Mouse (Mus musculus) myocyte (in vitro differentiated cells): ENCODE results near the gene Iqgap1. TPM values are rescaled to one million over a fixed set of nuclear protein-coding genes. Genes with fewer than 3 reads are reported as not detected.
A peak's percentile ranks its signal among the peaks of the same experiment; 100 is the strongest.
"Not testable (repeated sequence)": the region's sequence is repeated elsewhere in the genome, so short reads cannot be mapped to it uniquely, and the experiment has no call there.

Experiments
- H3K27me3 ChIP-seq: one replicate; pipeline ENCODE4 v1.6.1; 2011; ENCODE audit not compliant: control insufficient read depth, insufficient read depth, insufficient read length
- H3K36me3 ChIP-seq: one replicate; pipeline ENCODE4 v1.6.1; 2011; ENCODE audit not compliant: control insufficient read depth, insufficient read depth
- H3K4me2 ChIP-seq: one replicate; pipeline ENCODE4 v1.6.1; 2011; ENCODE audit warnings: low read depth, control low read depth
- H3K4me3 ChIP-seq: one replicate; pipeline ENCODE4 v1.5.1; 2011; ENCODE audit warnings: mild to moderate bottlenecking, control low read depth, moderate library complexity
- H3K79me2 ChIP-seq: one replicate; pipeline ENCODE4 v1.6.1; 2011; ENCODE audit not compliant: control insufficient read depth, insufficient read depth
- H3ac ChIP-seq: one replicate; pipeline ENCODE4 v1.6.1; 2011; ENCODE audit not compliant: control insufficient read depth, insufficient read length
- CEBPB ChIP-seq: IDR thresholded peaks from 2 replicates; pipeline ENCODE4 v1.6.1; 2011; ENCODE audit warnings: mild to moderate bottlenecking, moderate library complexity; ENCODE audit not compliant: poor library complexity, insufficient read depth, severe bottlenecking
- E2F4 ChIP-seq: IDR thresholded peaks from one replicate; pipeline ENCODE4 v1.6.1; 2011; ENCODE audit warnings: mild to moderate bottlenecking, control low read depth, moderate library complexity; ENCODE audit not compliant: insufficient read depth
- MAX ChIP-seq: IDR thresholded peaks from one replicate; pipeline ENCODE4 v1.6.1; 2011; ENCODE audit warnings: low read depth, mild to moderate bottlenecking, control low read depth
- MYOD1 ChIP-seq, 3 experiments: IDR thresholded peaks; one replicate each; pipeline ENCODE4 v1.6.1; 2011; ENCODE audit warnings: control low read depth in 2 of 3, low read depth in 2 of 3, mild to moderate bottlenecking in 2 of 3, moderate library complexity in 1 of 3; ENCODE audit not compliant: insufficient read length in 2 of 3, control insufficient read depth in 1 of 3
- MYOG ChIP-seq, 3 experiments: IDR thresholded peaks; one replicate each; pipeline ENCODE4 v1.6.1; 2011; ENCODE audit warnings: control low read depth in 2 of 3, low read depth in 2 of 3, mild to moderate bottlenecking in 2 of 3; ENCODE audit not compliant: insufficient read length in 2 of 3, control insufficient read depth in 1 of 3, insufficient read depth in 1 of 3
- POLR2A ChIP-seq: IDR thresholded peaks from one replicate; pipeline ENCODE4 v1.6.1; 2011; ENCODE audit warnings: low read depth, mild to moderate bottlenecking, control low read depth, moderate library complexity; ENCODE audit not compliant: insufficient read length
- POLR2AphosphoS2 ChIP-seq: IDR thresholded peaks from one replicate; pipeline ENCODE4 v1.6.1; 2011; ENCODE audit warnings: low read depth, control low read depth; ENCODE audit not compliant: insufficient read length
- REST ChIP-seq: IDR thresholded peaks from one replicate; pipeline ENCODE4 v1.6.1; 2011; ENCODE audit warnings: mild to moderate bottlenecking, control low read depth, moderate library complexity; ENCODE audit not compliant: insufficient read depth, insufficient read length
- SRF ChIP-seq: IDR thresholded peaks from one replicate; pipeline ENCODE4 v1.6.1; 2011; ENCODE audit warnings: low read depth; ENCODE audit not compliant: control insufficient read depth, insufficient read length
- TCF12 ChIP-seq: IDR thresholded peaks from one replicate; pipeline ENCODE4 v1.6.1; 2011; ENCODE audit warnings: mild to moderate bottlenecking, control low read depth; ENCODE audit not compliant: poor library complexity, insufficient read depth, severe bottlenecking
- TCF3 ChIP-seq: IDR thresholded peaks from one replicate; pipeline ENCODE4 v1.6.1; 2011; ENCODE audit warnings: low read depth, control low read depth; ENCODE audit not compliant: insufficient read length
- USF1 ChIP-seq: IDR thresholded peaks from one replicate; pipeline ENCODE4 v1.6.1; 2011; ENCODE audit warnings: low read depth, mild to moderate bottlenecking, control low read depth, moderate library complexity
- polyA plus RNA-seq: library from polyadenylated mRNA; unstranded; fragments of >200 nt; fragmentation: generic; extraction: Trizol; gene quantifications from one replicate; pipeline ENCODE4 v1.2.1, GENCODE M21; 2012; ENCODE audit warnings: missing spikeins

The Iqgap1 gene
- polyA plus RNA-seq, 1 experiment: 61.7 TPM

DNA sequence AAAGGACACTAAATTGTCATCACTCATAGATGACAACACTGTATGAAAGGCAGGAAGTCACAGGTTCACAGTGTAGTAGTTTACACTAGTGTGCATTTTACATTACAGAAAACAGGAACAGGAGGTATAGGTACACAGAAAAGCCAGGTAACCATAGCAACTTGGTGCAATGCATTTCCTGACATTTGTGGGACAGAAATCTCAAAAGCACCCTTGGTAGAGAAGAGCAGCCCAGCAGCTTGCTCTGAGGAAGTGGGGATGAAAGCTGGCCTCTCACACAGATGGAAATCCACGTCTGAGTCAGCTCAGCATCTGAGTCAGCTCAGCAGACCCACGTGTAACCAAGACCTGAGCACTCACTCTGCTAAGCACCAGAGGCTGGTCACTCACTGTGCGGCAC is 59.7 kb downstream of the Iqgap1 start:
- H3K36me3 ChIP-seq: peaks cover 55% of the 10 kb centered on the region
- H3K27me3 ChIP-seq: no peaks in the 10 kb centered on the region
- peaks cover 86% of the 10 kb centered on the region for H3K79me2 ChIP-seq
- TF ChIP-seq MAX: no peak
- TF ChIP-seq REST: no peak
- no peak overlapping the region for H3ac ChIP-seq
- H3K4me3 ChIP-seq: no peak overlapping the region
- H3K4me2 ChIP-seq: no peak overlapping the region

- H3K79me2 ChIP-seq: peaks cover 69% of the 10 kb centered on the region
- no peak overlapping the region for H3ac ChIP-seq
- no peak for TF ChIP-seq REST
- no peak for TF ChIP-seq USF1
- H3K36me3 ChIP-seq: peaks cover 71% of the 10 kb centered on the region
- H3K4me3 ChIP-seq: no peak overlapping the region
- H3K27me3 ChIP-seq: no peaks in the 10 kb centered on the region
- H3K4me2 ChIP-seq: no peak overlapping the region
Observed at GRCm38 (mm10) chr7:80763864-80764437, 61.8 kb downstream of the Iqgap1 start.

DNA sequence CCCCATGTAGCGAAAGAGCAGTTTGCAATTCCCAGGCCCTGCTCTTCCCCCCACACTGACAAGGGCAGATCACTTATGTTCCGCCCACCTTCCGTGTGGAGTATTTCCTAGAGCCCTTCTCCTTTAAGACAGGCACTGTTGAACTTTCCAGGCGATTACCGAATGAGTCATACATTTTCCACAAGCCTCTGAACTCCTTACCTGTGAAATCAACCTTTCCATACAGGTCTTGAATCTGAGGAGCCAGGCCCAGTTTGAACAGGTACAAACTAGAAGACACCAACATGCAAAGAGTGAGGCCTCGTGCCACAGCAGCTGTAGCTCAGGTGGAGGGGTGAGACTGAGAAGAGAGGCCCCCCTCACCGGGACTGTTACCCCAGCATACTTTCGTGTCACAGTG is 63.5 kb downstream of the Iqgap1 start:
- no peak for TF ChIP-seq TCF3
- H3K36me3 ChIP-seq: peaks cover 71% of the 10 kb centered on the region

DNA sequence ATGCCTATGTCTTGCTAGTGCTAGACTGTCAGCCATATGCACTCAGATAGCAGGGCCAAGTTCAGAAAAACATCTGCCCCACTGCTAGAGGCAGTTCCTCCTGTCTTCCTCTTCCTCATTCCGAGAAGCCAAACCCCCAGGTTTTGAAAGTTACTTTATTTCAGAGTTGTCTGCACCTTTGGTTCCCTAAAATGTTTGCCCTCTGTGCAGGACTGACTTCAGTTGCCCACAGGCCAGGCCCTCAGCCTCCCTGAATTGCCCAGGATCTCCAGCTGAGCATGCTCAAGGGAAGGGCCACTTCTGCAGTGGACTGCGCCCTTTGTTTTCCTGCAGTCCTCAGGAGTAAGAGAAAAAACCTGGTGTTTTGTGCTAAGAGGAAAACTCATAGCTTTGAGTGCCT is 71.7 kb downstream of the Iqgap1 start:
- Histone ChIP-seq H3K79me2 (no peaks in the 10 kb centered on the region), H3K36me3 (peaks cover 58% of the 10 kb centered on the region), H3K4me2 (peak overlapping the region; percentile 7), H3K4me3 (no peak overlapping the region), H3ac (no peak overlapping the region), H3K27me3 (no peaks in the 10 kb centered on the region)
- no peak for TF ChIP-seq TCF3
- no peak for TF ChIP-seq MYOG (IDR thresholded peaks at IDR 0.05; ENCODE audit: control insufficient read depth in 1 of 3, insufficient read depth in 1 of 3, insufficient read length in 2 of 3, low read depth in 2 of 3)
- TF ChIP-seq MAX: no peak
- no peak for TF ChIP-seq TCF12
- no peak for TF ChIP-seq POLR2AphosphoS2
- no peak for TF ChIP-seq E2F4
- no peak for TF ChIP-seq SRF
- no peak for TF ChIP-seq USF1
- no peak for TF ChIP-seq REST
- TF ChIP-seq POLR2A: no peak

More for the DNA sequence above, 63.5 kb downstream of the Iqgap1 start:
- Histone ChIP-seq H3ac (no peak overlapping the region), H3K4me3 (no peak overlapping the region), H3K79me2 (peaks cover 54% of the 10 kb centered on the region), H3K27me3 (no peaks in the 10 kb centered on the region), H3K4me2 (no peak overlapping the region)

- Histone ChIP-seq H3K36me3 (peaks cover 54% of the 10 kb centered on the region), H3K27me3 (no peaks in the 10 kb centered on the region), H3K4me2 (peak overlapping the region; percentile 7), H3ac (no peak overlapping the region), H3K79me2 (no peaks in the 10 kb centered on the region), H3K4me3 (no peak overlapping the region)
- TF ChIP-seq MYOD1 (IDR thresholded peaks at IDR 0.05; ENCODE audit: control insufficient read depth in 1 of 3, insufficient read length in 2 of 3, low read depth in 2 of 3) (no peak), MYOG (IDR thresholded peaks at IDR 0.05; ENCODE audit: control insufficient read depth in 1 of 3, insufficient read depth in 1 of 3, insufficient read length in 2 of 3, low read depth in 2 of 3) (no peak), SRF (no peak), REST (no peak), POLR2A (no peak), E2F4 (no peak), POLR2AphosphoS2 (no peak), USF1 (no peak), CEBPB (no peak), TCF3 (no peak), TCF12 (no peak), MAX (no peak)
Observed at GRCm38 (mm10) chr7:80753613-80754012, 72.2 kb downstream of the Iqgap1 start.

DNA sequence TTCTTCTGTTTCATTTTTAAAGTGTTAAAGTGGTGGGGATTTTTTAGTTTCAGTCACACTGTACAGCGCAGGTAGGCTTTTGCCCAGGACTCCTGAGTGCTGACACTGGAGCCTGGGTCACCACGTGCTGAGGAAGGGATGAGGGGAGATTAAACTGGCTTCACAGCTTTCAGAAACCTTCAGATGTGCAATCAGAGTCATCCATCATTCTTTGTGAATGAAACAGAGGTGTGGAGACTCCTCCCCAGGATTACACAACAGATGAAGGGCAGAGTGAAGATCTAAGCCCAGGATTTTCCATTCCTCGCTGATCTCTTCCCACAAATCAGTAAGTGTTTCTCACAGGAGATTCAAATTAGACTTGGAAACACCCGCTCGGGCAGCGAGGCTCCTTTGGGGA is 76.2 kb downstream of the Iqgap1 start:
- H3K36me3 ChIP-seq: peaks cover 37% of the 10 kb centered on the region
- H3ac ChIP-seq: no peak overlapping the region
- H3K27me3 ChIP-seq: no peaks in the 10 kb centered on the region
- no peaks in the 10 kb centered on the region for H3K79me2 ChIP-seq
- H3K4me2 ChIP-seq: no peak overlapping the region
- no peak overlapping the region for H3K4me3 ChIP-seq
- no peak for TF ChIP-seq REST
- no peak for TF ChIP-seq CEBPB
- TF ChIP-seq E2F4: no peak
- no peak for TF ChIP-seq POLR2AphosphoS2
- TF ChIP-seq TCF3: no peak
- TF ChIP-seq MAX: no peak
- no peak for TF ChIP-seq USF1
- no peak for TF ChIP-seq MYOD1 (IDR thresholded peaks at IDR 0.05; ENCODE audit: control insufficient read depth in 1 of 3, insufficient read length in 2 of 3, low read depth in 2 of 3)
- TF ChIP-seq TCF12: no peak
- TF ChIP-seq POLR2A: no peak

DNA sequence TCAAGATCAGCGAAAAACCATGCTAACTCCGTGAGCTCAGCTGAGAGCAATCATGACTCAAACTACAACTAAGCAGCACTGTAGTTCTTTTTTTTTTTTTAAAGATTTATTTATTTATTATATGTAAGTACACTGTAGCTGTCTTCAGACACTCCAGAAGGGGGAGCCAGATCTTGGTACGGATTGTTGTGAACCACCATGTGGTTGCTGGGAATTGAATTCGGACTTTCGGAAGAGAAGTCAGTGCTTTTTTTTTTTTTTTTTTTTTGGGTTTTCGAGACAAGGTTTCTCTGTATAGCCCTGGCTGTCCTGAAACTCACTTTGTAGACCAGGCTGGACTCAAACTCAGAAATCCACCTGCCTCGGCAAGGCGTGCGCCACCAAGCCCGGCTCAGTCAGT is 76.7 kb downstream of the Iqgap1 start:
- H3K4me3 ChIP-seq, H3K27me3 ChIP-seq, H3K4me2 ChIP-seq, H3ac ChIP-seq, H3K79me2 ChIP-seq: not testable (repeated sequence)
- H3K36me3 ChIP-seq: peaks cover 37% of the 10 kb centered on the region
